Mouse (Mus musculus) heart, embryonic 14.5 days (tissue): Measurements from ENCODE around the gene Pik3cd. TPM values are rescaled to one million over a fixed set of nuclear protein-coding genes. Genes with fewer than 3 reads are reported as not detected.
"Not testable (repeated sequence)": the region's sequence is repeated elsewhere in the genome, so short reads cannot be mapped to it uniquely, and the experiment has no call there.

ENCODE experiments used
- ATAC-seq: fragments of 200-750 bp; cut with Nextera tagmentation; 2 replicates; pipeline ENCODE4 v1.8.0; 2017; ENCODE audit warnings: low read depth, moderate TSS enrichment; ENCODE audit not compliant: insufficient number of reproducible peaks, insufficient read depth, low FRiP score
- H3K27ac ChIP-seq, 2 experiments: fragments of 200-500 bp in 1 of 2; fragments of 300-500 bp in 1 of 2; sonication (generic) in 1 of 2; replicated peaks in 1 of 2; 2 replicates each; pipeline ENCODE4 v1.5.1; 2012 to 2014; ENCODE audit warnings: low read depth in 2 of 2, low read length in 2 of 2, control low read depth in 1 of 2, mild to moderate bottlenecking in 1 of 2, mixed read lengths in 1 of 2; ENCODE audit not compliant: control insufficient read depth in 1 of 2, insufficient read depth in 1 of 2
- H3K27me3 ChIP-seq: fragments of 300-500 bp; sonication (generic); 2 replicates; pipeline ENCODE4 v1.6.1; 2014; ENCODE audit warnings: mild to moderate bottlenecking, low read length, control low read depth; ENCODE audit not compliant: control insufficient read depth, insufficient read depth
- H3K36me3 ChIP-seq: fragments of 300-500 bp; sonication (generic); 2 replicates; pipeline ENCODE4 v1.6.1; 2014; ENCODE audit warnings: mild to moderate bottlenecking, control low read depth, low read length, mixed read lengths; ENCODE audit not compliant: control insufficient read depth, insufficient read depth
- H3K4me1 ChIP-seq, 2 experiments: fragments of 200-500 bp in 1 of 2; fragments of 300-500 bp in 1 of 2; sonication (generic) in 1 of 2; 2 replicates each; pipeline ENCODE4 v1.6.1; 2012 to 2014; ENCODE audit warnings: low read length in 2 of 2, control low read depth in 1 of 2, mixed read lengths in 1 of 2; ENCODE audit not compliant: control insufficient read depth in 2 of 2, insufficient read depth in 2 of 2
- H3K4me2 ChIP-seq: fragments of 300-500 bp; sonication (generic); 2 replicates; pipeline ENCODE4 v1.6.1; 2014; ENCODE audit warnings: mild to moderate bottlenecking, low read length
- H3K4me3 ChIP-seq, 2 experiments: fragments of 200-500 bp in 1 of 2; fragments of 300-500 bp in 1 of 2; sonication (generic) in 1 of 2; 2 replicates each; pipeline ENCODE4 v1.5.1; 2012 to 2014; ENCODE audit warnings: low read length in 2 of 2, mild to moderate bottlenecking in 2 of 2, control low read depth in 1 of 2, low read depth in 1 of 2, moderate library complexity in 1 of 2; ENCODE audit not compliant: control insufficient read depth in 1 of 2, insufficient read depth in 1 of 2
- H3K9ac ChIP-seq: fragments of 300-500 bp; sonication (generic); 2 replicates; pipeline ENCODE4 v1.6.1; 2014; ENCODE audit warnings: mild to moderate bottlenecking, low read length
- H3K9me3 ChIP-seq: fragments of 300-500 bp; sonication (generic); 2 replicates; pipeline ENCODE4 v1.6.1; 2016; ENCODE audit warnings: low read length, control low read depth; ENCODE audit not compliant: control insufficient read depth
- WGBS: fragments of 180-500 bp; shearing (Covaris S2); extraction: QIAGEN DNeasy Blood & Tissue Kit; methylation state at CpG from one replicate; pipeline ENCODE4 v1.1.7; 2014; 5-methylcytosine and 5-hydroxymethylcytosine counted together
- polyA plus RNA-seq: library from polyadenylated mRNA; unstranded; fragments of >200 nt; fragmentation: Nextera tagmentation; extraction: Ambion mirVana; gene quantifications from 2 replicates; pipeline ENCODE4 v1.2.1, GENCODE M21; 2014

Gene Pik3cd
- polyA plus RNA-seq, 1 experiment from 2014 or later: 3.1 TPM

DNA sequence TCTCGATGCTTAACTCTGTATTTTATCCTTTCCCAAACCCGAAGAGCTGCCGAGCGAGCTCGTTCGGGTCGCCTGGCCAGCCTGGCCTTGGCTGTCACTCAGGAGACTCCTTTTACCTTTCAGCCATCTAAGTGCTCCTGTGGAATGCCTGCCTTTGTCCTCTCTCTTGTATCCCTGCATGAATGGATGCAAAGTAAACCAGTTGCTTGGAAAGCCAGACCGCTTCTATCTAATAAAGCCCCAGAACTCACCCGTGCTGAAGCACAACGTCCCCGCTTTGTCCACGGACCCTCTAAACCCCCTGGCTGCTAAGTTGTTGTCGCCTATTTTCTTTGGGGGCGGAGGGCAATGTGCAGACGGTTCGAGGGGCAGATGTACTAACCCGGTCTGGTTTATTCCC, 75.6 kb downstream of the Pik3cd start:
- no peak overlapping the region for H3K4me2 ChIP-seq
- 91% methylated on average over 17 of the region's 17 CpGs for WGBS
- H3K4me1 ChIP-seq: no peaks in the 10 kb centered on the region; a peak in 1 of 4 replicates
- H3K9me3 ChIP-seq: no peaks in the 10 kb centered on the region
- no peak overlapping the region for H3K9ac ChIP-seq
- no peak overlapping the region for H3K4me3 ChIP-seq
- H3K36me3 ChIP-seq: peaks cover 19% of the 10 kb centered on the region
- H3K27ac ChIP-seq: no peak overlapping the region
- H3K27me3 ChIP-seq: no peaks in the 10 kb centered on the region
- ATAC-seq: no peak

DNA sequence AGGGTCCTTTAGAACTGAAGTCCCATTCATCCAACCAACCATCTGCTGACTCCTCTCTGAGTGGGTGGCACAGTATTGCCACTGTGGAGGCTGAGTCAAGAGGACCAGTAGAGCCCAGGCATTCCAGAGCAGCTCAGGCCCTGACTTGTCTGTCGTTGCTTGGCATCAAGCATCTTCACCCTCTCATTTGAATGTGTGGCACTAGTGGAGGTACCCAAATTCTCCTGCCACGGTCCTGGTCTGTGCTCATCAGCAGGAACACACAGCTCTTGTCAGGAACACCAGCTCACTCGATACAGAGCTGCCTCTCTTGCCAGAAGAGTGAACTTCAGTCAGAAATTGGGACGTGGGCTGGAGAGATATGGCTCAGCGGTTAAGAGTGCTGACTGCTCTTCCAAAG, 78.7 kb downstream of the Pik3cd start:
- Histone ChIP-seq H3K4me3 (no peak overlapping the region), H3K27ac (no peak overlapping the region), H3K9ac (no peak overlapping the region), H3K4me2 (no peak overlapping the region), H3K36me3 (no peaks in the 10 kb centered on the region), H3K4me1 (no peaks in the 10 kb centered on the region), H3K9me3 (no peaks in the 10 kb centered on the region), H3K27me3 (no peaks in the 10 kb centered on the region)
- ATAC-seq: no peak
- 82% methylated on average over 5 of the region's 5 CpGs for WGBS

- 76% methylated on average over 4 of the region's 4 CpGs for WGBS
- H3K4me2 ChIP-seq: no peak overlapping the region
These were observed 81.1 kb downstream of the Pik3cd start for GRCm38 (mm10) chr4:149621286-149621685.

DNA sequence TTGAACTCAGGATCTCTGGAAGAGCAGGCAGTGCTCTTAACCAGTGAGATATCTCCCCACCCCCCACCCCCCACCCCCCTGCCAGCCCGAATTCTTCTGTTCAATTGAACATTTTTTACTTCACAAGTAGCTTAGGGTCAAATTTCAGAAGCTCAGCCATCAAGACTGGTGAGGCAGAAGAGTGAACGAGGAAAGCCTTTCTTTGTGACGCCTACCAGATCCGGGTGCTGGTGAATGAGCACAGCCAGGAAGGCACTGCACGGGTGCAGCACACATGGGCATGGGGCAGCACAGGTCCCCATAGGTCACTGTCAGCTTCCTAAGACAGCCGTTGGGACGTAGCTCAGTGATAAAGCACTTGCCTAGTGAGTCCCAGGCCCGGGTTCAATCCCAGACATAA, 82.4 kb downstream of the Pik3cd start:
- no peak overlapping the region for H3K9ac ChIP-seq
- H3K9me3 ChIP-seq: peaks cover 2% of the 10 kb centered on the region; the same call in 1 of the 2 replicates
- H3K27me3 ChIP-seq: no peaks in the 10 kb centered on the region
- H3K4me3 ChIP-seq: no peak overlapping the region
- H3K36me3 ChIP-seq: 0 out of 2 replicates have a peak, but pooled peaks cover 4% of the 10 kb centered on the region
- H3K4me2 ChIP-seq: no peak overlapping the region
- no peaks in the 10 kb centered on the region for H3K4me1 ChIP-seq
- no peak overlapping the region for H3K27ac ChIP-seq
- ATAC-seq: no peak
- WGBS: 52% methylated on average over 8 of the region's 8 CpGs

More at GRCm38 (mm10) chr4:149621286-149621685, 81.1 kb downstream of the Pik3cd start:
- H3K36me3 ChIP-seq: 0 out of 2 replicates have a peak, but pooled peaks cover 3% of the 10 kb centered on the region
- no peak overlapping the region for H3K9ac ChIP-seq
- no peak overlapping the region for H3K27ac ChIP-seq
- H3K4me3 ChIP-seq: no peak overlapping the region
- H3K9me3 ChIP-seq: no peaks in the 10 kb centered on the region
- H3K27me3 ChIP-seq: no peaks in the 10 kb centered on the region
- no peak for ATAC-seq
- no peaks in the 10 kb centered on the region for H3K4me1 ChIP-seq

DNA sequence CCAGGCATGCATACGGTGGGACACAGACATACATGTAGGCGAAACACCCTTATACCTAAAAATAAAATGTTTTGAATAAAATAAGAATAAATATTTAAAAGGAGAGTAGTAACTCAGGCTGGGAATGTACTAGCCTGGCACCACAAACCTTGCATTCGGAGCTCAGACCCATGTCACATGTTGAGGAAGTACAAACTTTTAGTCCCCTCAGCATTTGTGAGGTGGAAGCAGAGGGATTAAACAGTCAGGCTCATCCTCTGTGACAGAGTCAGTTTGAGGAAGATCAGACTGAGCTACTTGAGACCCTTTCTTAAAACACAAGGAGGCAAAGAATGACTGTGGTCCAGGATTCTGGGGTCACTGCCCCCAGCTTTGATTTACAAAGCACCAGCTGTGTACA, 85.4 kb downstream of the Pik3cd start:
- not testable (repeated sequence) for ATAC-seq, H3K9me3 ChIP-seq, H3K4me2 ChIP-seq, H3K9ac ChIP-seq, H3K4me3 ChIP-seq, H3K27ac ChIP-seq, H3K36me3 ChIP-seq, H3K4me1 ChIP-seq, H3K27me3 ChIP-seq
- 83% methylated on average over 3 of the region's 3 CpGs for WGBS

DNA sequence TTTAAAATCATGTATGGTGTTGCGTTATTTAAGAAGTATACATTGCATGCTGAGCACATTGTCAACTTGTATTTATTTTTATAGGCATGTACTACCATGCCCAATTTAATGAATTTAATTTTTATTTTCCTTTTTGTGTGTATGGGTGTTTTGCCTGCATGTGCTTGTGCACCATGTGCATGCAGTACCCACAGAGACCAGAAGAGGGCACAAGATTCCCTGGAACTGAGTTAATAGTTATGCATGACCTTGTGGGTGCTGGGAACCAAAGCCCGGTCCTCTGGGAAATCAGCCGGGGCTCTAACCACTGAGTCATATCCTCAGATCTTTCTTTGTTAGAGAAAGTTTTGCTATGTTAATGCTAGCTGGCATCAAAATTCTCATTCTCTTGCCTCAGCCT, 87.5 kb downstream of the Pik3cd start:
- no peaks in the 10 kb centered on the region for H3K4me1 ChIP-seq
- no peak overlapping the region for H3K4me3 ChIP-seq
- no peak overlapping the region for H3K4me2 ChIP-seq
- no peaks in the 10 kb centered on the region for H3K27me3 ChIP-seq
- ATAC-seq: no peak
- H3K36me3 ChIP-seq: 0 out of 2 replicates have a peak, but pooled peaks cover 4% of the 10 kb centered on the region
- WGBS: 97% methylated on average over 3 of the region's 3 CpGs
- H3K27ac ChIP-seq: no peak overlapping the region
- H3K9ac ChIP-seq: no peak overlapping the region
- H3K9me3 ChIP-seq: peaks cover 3% of the 10 kb centered on the region; the same call in 1 of the 2 replicates

DNA sequence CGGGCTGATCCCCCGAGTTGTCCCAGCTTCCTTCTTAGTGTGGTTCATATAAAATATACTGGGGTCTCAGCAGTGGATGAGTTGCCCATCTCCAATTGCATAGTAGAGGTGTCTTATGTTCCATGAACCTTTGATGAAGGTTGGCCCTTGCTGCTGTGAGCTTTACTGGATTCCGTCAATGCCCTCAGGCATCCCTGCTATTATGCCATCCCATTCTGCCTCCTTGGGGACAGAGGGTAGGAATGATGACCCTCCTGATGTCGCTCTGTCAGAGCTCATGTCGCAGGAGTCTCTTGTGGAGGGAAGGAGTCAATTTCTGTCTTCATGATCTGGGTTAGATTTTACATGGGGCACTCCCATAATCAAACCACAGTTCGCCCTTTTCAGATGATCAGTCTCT, 88.9 kb downstream of the Pik3cd start:
- WGBS: 75% methylated on average over 6 of the region's 6 CpGs
- not testable (repeated sequence) for H3K27ac ChIP-seq, H3K36me3 ChIP-seq, H3K4me2 ChIP-seq, H3K4me1 ChIP-seq, H3K9me3 ChIP-seq, H3K27me3 ChIP-seq, H3K4me3 ChIP-seq, H3K9ac ChIP-seq
- ATAC-seq: 0 out of 2 replicates have a peak, but pooled peaks have one; percentile 43

- no peak overlapping the region for H3K27ac ChIP-seq
- H3K4me2 ChIP-seq: no peak overlapping the region
- H3K9me3 ChIP-seq: peaks cover 3% of the 10 kb centered on the region; the same call in 1 of the 2 replicates
- H3K4me1 ChIP-seq: peaks cover 10 to 14% of the 10 kb centered on the region in 2 experiments; a peak in 3 of 4 replicates
- no peak overlapping the region for H3K9ac ChIP-seq
- WGBS: 51% methylated on average over 10 of the region's 10 CpGs
- ATAC-seq: no peak
- 0 out of 2 replicates have a peak, but pooled peaks cover 3% of the 10 kb centered on the region for H3K36me3 ChIP-seq
- 0 out of 2 replicates have a peak, but pooled peaks cover 3% of the 10 kb centered on the region for H3K27me3 ChIP-seq
- H3K4me3 ChIP-seq: no peak overlapping the region
These were observed 90.9 kb downstream of the Pik3cd start for GRCm38 (mm10) chr4:149611376-149612044.
